Mouse (Mus musculus): Measurements from ENCODE around the gene Zfp174.

Zfp174 gene

GRCm38 (mm10) chr16:3884201-3885064 lies 37.4 kb downstream of the Zfp174 start, which contains the start of the genes Zfp597 and Gm20695:
TSS of gene Zfp597 (minus strand) at chr16:3884561.
TSS of gene Gm20695 (plus strand) at chr16:3884648.
- peak; percentile 95 to 96 for DNase-seq (ENCODE audit: low spot score in 2 of 2)

- no peak for DNase-seq (ENCODE audit: low spot score in 2 of 2)
These were observed 38.1 kb downstream of the Zfp174 start for GRCm38 (mm10) chr16:3885065-3885670.

- no peak for DNase-seq (ENCODE audit: low spot score in 2 of 2)
These were observed 44.7 kb downstream of the Zfp174 start for GRCm38 (mm10) chr16:3891621-3892295.

GRCm38 (mm10) chr16:3893739-3894138 lies 46.7 kb downstream of the Zfp174 start:
- DNase-seq (ENCODE audit: low spot score in 2 of 2), result no peak

GRCm38 (mm10) chr16:3895173-3895792 lies 48.2 kb downstream of the Zfp174 start:
- DNase-seq (ENCODE audit: low spot score in 2 of 2), result no peak

- DNase-seq (ENCODE audit: low spot score in 2 of 2), result no peak
These were observed 49.0 kb downstream of the Zfp174 start for GRCm38 (mm10) chr16:3896046-3896445.

- DNase-seq (ENCODE audit: low spot score in 2 of 2), result no peak
These were observed 49.5 kb downstream of the Zfp174 start for GRCm38 (mm10) chr16:3896553-3896952.

GRCm38 (mm10) chr16:3907471-3907870 lies 60.4 kb downstream of the Zfp174 start:
- DNase-seq (ENCODE audit: low spot score in 2 of 2), result no peak
